Mouse (Mus musculus): ENCODE data around the gene Tmem59. TPM values are rescaled to one million over a fixed set of nuclear protein-coding genes. Genes with fewer than 3 reads are reported as not detected.

The Tmem59 gene
- polyA plus RNA-seq (2015; fragmentation: Nextera tagmentation; extraction: Ambion mirVana), result 377 and 395 TPM in 2 replicates

DNA sequence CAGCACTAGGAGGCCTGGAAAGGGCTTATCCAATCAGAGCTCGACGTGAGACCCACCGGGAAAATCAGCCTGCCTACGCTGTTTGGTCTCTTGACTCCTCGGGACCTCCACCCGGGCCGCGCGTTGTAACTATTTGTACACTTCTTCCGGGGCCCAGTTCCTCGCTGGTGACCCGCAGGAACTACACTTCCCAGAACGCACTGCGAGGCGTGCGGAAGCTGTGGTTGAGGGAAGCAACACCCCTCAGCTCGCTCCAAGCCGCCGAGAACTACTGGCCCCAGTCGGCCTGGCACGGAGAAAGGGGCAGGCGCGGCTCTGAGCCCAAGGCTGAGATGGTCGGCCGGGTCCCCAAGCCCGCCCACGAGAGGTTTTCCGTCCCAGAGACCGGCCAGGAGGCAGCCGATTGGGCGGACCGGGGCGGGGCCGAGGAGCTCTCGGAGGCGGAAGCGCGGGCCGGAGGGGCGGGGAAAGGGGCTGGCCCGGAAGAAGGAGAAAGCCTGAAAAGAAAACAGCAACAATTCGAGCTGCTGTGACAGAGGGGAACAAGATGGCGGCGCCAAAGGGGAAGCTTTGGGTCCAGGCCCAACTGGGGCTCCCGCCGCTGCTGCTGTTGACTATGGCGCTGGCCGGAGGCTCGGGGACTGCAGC lies at the start of gene Tmem59:
Gene Tmem59 (plus strand): TSS at position 218 of the 648 bp plus-strand sequence.
- WGBS, result under 1% methylated on average over 49 of the region's 49 CpGs
- Histone ChIP-seq H3K4me3 (replicated peaks) (peak within 1 kb of the TSS; percentile 95), H3K9ac (replicated peaks) (peak within 1 kb of the TSS; percentile 92), H3K9me3 (no peaks in the 10 kb centered on the region), H3K4me1 (replicated peaks) (peaks cover 46% of the 10 kb centered on the region), H3K4me2 (replicated peaks) (peak within 1 kb of the TSS; percentile 66), H3K36me3 (peaks cover 10% of the 10 kb centered on the region), H3K27me3 (no peaks in the 10 kb centered on the region), H3K27ac (peak within 1 kb of the TSS; percentile 98)
- ATAC-seq, result peak; percentile 96

DNA sequence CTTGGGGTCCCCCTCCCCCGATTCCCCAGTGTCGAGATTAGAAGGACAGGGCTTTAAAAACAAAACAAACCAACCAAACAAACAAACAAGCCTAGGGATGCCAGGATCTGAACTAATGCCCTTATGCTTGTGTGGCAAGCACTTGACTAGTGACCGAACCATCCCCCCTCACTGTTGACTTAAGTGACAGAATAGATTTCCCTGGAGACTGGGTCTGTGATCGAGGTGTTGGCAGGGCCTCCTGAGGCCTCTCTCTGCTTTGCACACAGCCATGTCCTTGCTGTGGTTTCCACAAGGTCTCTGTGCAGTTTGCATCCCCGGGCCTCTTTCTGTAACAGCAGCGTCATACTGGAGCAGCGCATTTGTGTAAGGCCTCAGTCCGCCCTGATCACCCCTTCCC lies 48.8 kb upstream of the Tmem59 start:
- H3K4me3 ChIP-seq (replicated peaks), result no peak overlapping the region
- peaks cover 60% of the 10 kb centered on the region for H3K4me1 ChIP-seq (replicated peaks)
- no peak overlapping the region for H3K4me2 ChIP-seq (replicated peaks)
- no peaks in the 10 kb centered on the region for H3K27me3 ChIP-seq
- no peak for ATAC-seq
- H3K27ac ChIP-seq, result peak overlapping the region; percentile 80; the same call in 1 of the 2 replicates
- H3K9me3 ChIP-seq, result no peaks in the 10 kb centered on the region
- 73% methylated on average over 8 of the region's 8 CpGs for WGBS
- no peaks in the 10 kb centered on the region for H3K36me3 ChIP-seq
- H3K9ac ChIP-seq (replicated peaks), result no peak overlapping the region

DNA sequence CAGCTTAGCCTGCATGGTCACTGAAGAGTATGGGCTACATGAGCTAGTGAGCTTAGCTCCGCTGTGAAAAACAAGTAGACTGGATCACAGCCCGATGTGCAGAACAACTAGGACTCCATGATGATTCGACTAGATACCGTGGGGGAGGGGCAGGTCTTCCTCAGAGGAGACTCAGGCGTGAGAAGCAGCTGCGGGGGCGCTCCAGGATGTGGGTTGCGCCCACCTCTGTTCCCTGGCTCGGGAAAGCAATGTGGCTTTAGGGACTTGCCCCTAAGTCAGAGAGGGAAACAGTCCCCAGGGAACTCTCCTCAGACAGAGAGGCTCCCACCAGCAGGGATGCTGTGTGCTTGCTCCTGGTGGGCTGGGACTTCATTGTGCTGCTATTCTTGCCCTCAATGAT lies 47.7 kb upstream of the Tmem59 start:
- Histone ChIP-seq H3K4me2 (replicated peaks) (no peak overlapping the region), H3K9me3 (no peaks in the 10 kb centered on the region), H3K27ac (no peak overlapping the region), H3K4me1 (replicated peaks) (peaks cover 56% of the 10 kb centered on the region), H3K27me3 (no peaks in the 10 kb centered on the region), H3K9ac (replicated peaks) (no peak overlapping the region), H3K36me3 (no peaks in the 10 kb centered on the region), H3K4me3 (replicated peaks) (no peak overlapping the region)
- 19% methylated on average over 9 of the region's 9 CpGs for WGBS
- ATAC-seq, result no peak

DNA sequence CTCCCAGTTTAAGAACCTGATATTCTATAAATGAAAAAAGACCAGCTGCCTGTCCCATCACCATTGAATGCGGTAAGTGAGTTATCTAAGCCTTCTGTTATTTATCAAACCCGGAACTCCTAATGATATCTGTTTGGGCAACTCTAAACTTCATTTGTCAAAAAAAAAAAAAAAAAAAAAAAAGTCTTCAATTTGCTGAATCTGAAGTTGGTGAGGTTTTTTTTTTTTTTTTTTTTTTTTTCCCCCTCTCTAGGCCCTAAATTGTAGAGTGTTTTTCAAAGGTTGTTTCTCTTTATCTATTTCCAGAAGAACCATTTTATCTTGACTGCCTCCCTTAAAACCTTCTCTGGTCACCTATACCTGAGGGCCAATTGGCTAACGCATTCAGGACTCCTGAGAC lies 43.3 kb upstream of the Tmem59 start:
- Histone ChIP-seq H3K4me2 (replicated peaks) (no peak overlapping the region), H3K4me1 (replicated peaks) (peaks cover 56% of the 10 kb centered on the region), H3K4me3 (replicated peaks) (no peak overlapping the region), H3K9me3 (no peaks in the 10 kb centered on the region), H3K27me3 (no peaks in the 10 kb centered on the region), H3K9ac (replicated peaks) (no peak overlapping the region), H3K36me3 (no peaks in the 10 kb centered on the region), H3K27ac (no peak overlapping the region)
- ATAC-seq, result no peak
- WGBS, result 94% methylated on average over 3 of the region's 3 CpGs

DNA sequence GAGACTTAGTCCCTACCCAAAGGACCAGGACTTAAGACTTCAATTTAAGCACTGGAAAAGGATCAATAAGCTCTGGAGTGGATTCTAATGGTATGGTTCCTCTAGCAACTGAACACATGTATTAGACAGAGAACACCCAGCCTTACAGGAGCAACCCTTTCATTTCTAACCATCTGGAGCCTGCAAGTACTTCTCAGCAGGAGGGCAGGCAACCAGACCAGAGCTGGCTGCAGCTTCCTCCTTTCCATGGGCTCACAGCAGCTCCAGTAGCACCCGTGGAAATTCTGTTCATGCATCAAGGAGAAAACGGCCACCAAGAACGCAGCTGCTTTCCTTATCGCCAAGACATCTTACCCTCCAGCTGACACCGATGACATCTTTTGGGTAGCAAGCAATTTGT lies 42.5 kb upstream of the Tmem59 start:
- H3K9me3 ChIP-seq, result no peaks in the 10 kb centered on the region
- H3K4me3 ChIP-seq (replicated peaks), result no peak overlapping the region
- no peak overlapping the region for H3K4me2 ChIP-seq (replicated peaks)
- H3K36me3 ChIP-seq, result no peaks in the 10 kb centered on the region
- H3K4me1 ChIP-seq (replicated peaks), result peaks cover 56% of the 10 kb centered on the region
- no peak overlapping the region for H3K9ac ChIP-seq (replicated peaks)
- WGBS, result 87% methylated on average over 5 of the region's 5 CpGs
- H3K27me3 ChIP-seq, result no peaks in the 10 kb centered on the region
- no peak for ATAC-seq
- no peak overlapping the region for H3K27ac ChIP-seq

DNA sequence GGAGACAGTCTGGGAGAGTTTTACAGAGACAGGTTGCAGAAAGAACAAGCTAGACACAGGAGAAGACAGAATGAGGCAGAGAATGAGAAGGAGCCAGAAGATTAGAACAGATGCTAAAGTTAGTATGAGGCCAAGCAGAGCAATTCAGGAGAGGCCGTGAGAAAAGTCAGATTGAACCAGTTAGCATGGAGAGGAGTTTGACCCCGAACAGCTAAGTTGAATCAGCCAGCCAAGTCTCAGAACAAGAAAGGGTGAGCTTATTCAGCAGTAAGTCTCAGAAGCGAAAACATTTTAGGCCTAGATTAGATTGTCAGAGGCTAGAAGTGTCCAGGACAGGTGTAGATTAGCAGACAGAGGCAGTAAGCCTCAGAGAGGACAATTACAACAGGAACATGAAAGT lies 41.7 kb upstream of the Tmem59 start:
- Histone ChIP-seq H3K4me1 (replicated peaks) (peaks cover 55% of the 10 kb centered on the region), H3K9me3 (no peaks in the 10 kb centered on the region), H3K27ac (no peak overlapping the region), H3K36me3 (no peaks in the 10 kb centered on the region), H3K4me3 (replicated peaks) (no peak overlapping the region), H3K27me3 (no peaks in the 10 kb centered on the region), H3K4me2 (replicated peaks) (no peak overlapping the region), H3K9ac (replicated peaks) (no peak overlapping the region)
- WGBS, result 43% methylated on average over 3 of the region's 3 CpGs
- ATAC-seq, result no peak

DNA sequence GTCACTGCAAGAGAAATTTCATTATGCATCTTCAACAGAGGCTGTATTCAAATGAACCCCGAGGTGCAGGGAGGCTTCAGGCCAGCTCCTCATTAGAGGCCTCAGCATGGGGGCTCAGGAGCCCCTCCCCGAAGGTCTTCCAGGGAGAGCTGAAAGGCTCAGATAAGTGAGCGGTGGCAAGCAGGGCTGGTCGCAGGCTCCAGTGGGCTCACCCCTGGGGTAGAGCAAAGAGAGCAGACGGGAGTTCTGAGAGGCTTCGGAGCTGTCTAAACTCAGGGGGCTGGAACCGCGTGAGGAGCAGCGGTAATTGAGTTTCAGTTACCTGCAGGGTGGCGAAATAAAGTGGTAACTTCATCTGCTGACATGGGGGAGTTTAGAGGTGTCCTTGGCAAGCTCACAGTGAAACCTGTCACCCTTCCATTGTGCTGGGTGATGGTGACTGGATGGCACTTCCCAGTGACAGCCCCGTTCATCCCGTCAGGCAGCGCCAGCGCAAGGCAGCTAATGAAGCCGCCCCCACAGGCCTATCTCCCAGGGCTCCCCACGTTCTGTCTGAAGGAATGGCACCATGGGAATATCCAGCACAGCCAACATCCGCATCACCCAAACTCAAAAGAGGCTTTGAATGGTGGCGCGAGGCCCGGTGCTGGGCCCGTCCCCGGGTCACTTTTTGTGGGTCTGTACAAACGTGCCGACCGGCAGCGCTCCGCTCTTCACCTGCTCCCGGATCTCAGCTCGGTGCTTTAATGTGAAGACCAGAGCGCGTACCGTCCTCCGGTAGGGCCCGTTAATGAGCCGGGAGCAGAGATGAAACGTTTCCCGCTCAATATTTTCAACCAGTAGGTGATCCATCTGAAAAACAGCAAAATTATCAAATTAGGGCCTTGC lies 39.0 kb upstream of the Tmem59 start:
- peak overlapping the region; percentile 29; the same call in 1 of the 2 replicates for H3K9ac ChIP-seq (replicated peaks)
- peak overlapping the region; percentile 27 for H3K4me2 ChIP-seq (replicated peaks)
- peak; percentile 76 for ATAC-seq
- WGBS, result 28% methylated on average over 37 of the region's 37 CpGs
- H3K27me3 ChIP-seq, result no peaks in the 10 kb centered on the region
- no peaks in the 10 kb centered on the region for H3K9me3 ChIP-seq
- no peaks in the 10 kb centered on the region for H3K36me3 ChIP-seq
- H3K27ac ChIP-seq, result peak overlapping the region; percentile 86
- H3K4me3 ChIP-seq (replicated peaks), result no peak overlapping the region
- H3K4me1 ChIP-seq (replicated peaks), result peaks cover 65% of the 10 kb centered on the region

DNA sequence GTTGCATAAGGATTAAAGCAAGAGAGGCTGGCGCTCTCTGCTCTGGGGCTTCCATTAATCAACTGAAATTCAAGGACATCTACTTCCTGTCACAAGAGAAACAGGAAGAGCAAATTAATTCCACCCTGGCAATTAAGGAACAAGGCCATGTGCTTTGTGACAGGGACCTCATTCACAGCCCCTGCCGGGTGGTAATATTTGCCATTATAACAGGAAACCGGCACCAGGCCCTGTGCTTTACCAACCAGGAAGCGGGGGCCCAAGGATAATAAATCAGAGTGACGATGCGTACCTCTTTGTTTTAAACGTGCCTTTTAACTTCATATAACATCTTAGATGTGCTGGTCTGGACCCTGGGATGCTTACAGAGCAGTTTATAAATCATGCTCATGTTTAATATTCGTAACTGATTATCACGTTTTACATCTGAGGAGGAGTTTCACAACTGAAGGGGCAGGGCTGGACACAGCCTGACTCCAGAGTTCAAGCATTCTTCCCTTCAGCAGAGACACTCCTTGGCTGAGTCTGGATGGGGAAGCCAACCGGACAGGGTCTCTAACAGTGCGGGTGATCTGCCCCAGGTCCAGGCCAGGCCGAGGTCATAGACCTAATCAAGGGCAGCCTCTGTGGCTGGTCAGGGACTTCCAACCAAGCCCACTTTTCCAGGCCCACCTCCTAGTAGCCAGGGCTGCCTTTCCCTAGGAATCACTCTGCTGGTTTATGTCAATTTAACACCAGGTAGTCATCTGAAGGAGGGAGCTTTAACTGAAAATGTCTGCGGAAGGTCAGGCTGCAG lies 38.2 kb upstream of the Tmem59 start:
- Histone ChIP-seq H3K9me3 (no peaks in the 10 kb centered on the region), H3K27me3 (no peaks in the 10 kb centered on the region), H3K4me3 (replicated peaks) (no peak overlapping the region), H3K36me3 (no peaks in the 10 kb centered on the region), H3K27ac (peak overlapping the region; percentile 86), H3K4me2 (replicated peaks) (peak overlapping the region; percentile 27; the same call in 1 of the 2 replicates), H3K4me1 (replicated peaks) (peaks cover 72% of the 10 kb centered on the region), H3K9ac (replicated peaks) (peak overlapping the region; percentile 29; the same call in 1 of the 2 replicates)
- ATAC-seq, result peak; percentile 27; the same call in 1 of the 2 replicates
- 61% methylated on average over 13 of the region's 13 CpGs for WGBS

DNA sequence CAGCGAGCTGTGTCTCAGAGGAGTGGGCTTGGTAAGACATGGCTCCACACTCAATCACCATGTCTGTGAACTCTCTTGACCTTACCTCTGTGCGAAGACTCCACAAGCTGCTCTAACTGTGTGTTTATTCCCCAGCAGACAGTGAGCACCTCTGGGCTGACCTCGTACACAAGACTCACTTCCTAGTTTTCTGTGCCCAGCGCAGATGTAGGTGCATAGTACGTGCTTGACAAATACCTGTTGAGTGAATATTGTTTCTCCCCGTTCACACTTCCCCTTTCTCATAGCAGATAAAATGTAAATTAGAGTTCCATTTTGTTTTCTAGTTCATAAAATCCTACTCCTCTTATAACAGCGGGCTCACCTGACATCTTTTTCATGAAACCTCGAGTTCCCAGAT lies 34.7 kb upstream of the Tmem59 start:
- WGBS, result 90% methylated on average over 8 of the region's 8 CpGs
- peaks cover 16% of the 10 kb centered on the region for H3K36me3 ChIP-seq
- H3K9ac ChIP-seq (replicated peaks), result no peak overlapping the region
- no peak overlapping the region for H3K4me2 ChIP-seq (replicated peaks)
- no peak overlapping the region for H3K4me3 ChIP-seq (replicated peaks)
- no peaks in the 10 kb centered on the region for H3K9me3 ChIP-seq
- no peak for ATAC-seq
- H3K4me1 ChIP-seq (replicated peaks), result peaks cover 41% of the 10 kb centered on the region
- 0 out of 2 replicates have a peak overlapping the region, but pooled peaks have one; percentile 63 for H3K27ac ChIP-seq
- no peaks in the 10 kb centered on the region for H3K27me3 ChIP-seq

DNA sequence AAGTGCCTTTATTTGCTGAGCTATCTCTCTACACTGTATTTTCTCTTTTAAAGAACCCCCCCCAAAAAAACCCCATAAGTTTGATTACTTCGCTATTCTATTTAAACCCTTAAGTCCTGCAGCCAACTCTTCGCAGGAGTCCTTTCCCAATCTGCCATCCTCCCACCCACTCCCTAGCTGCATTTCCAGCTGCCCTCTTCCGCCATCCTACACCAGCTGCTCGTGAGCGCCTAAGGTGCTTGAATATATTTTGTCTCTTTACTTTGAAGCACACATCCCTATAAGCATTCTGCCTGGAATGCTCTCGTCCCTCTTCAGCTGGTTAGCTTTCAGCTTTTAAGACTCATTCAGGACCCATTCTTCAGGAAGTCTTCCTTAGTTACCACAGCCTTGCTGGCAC lies 27.2 kb upstream of the Tmem59 start:
- no peak for ATAC-seq
- Histone ChIP-seq H3K9ac (replicated peaks) (no peak overlapping the region), H3K4me3 (replicated peaks) (no peak overlapping the region), H3K27ac (no peak overlapping the region), H3K36me3 (peaks cover 19% of the 10 kb centered on the region), H3K4me1 (replicated peaks) (0 out of 2 replicates have a peak, but pooled peaks cover 4% of the 10 kb centered on the region), H3K4me2 (replicated peaks) (no peak overlapping the region), H3K27me3 (no peaks in the 10 kb centered on the region), H3K9me3 (no peaks in the 10 kb centered on the region)
- 82% methylated on average over 6 of the region's 6 CpGs for WGBS

DNA sequence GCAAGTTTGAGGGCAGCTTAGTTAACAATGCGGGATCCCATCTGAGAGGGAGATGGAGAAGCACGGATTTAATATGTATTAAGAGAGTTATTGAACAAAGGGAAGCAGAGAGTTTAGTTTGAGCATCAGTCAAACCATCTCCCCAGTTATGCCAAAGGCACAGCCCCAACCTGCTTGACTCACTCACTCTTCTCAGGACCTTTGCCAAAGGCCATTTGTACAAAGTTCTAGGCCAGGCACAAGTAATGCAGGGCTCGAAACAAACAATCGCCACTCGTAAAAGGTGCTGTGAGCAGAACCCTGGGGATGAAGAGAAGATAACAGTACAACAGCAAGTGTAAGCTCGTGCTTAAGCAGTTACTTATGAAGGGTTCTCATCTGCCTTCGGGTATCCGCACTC lies 25.6 kb upstream of the Tmem59 start:
- WGBS, result 82% methylated on average over 8 of the region's 8 CpGs
- no peak overlapping the region for H3K4me3 ChIP-seq (replicated peaks)
- H3K27ac ChIP-seq, result no peak overlapping the region
- no peaks in the 10 kb centered on the region for H3K9me3 ChIP-seq
- ATAC-seq, result no peak
- no peak overlapping the region for H3K4me2 ChIP-seq (replicated peaks)
- H3K27me3 ChIP-seq, result no peaks in the 10 kb centered on the region
- H3K4me1 ChIP-seq (replicated peaks), result 0 out of 2 replicates have a peak, but pooled peaks cover 4% of the 10 kb centered on the region
- peaks cover 16% of the 10 kb centered on the region for H3K36me3 ChIP-seq
- H3K9ac ChIP-seq (replicated peaks), result no peak overlapping the region
